Mouse (Mus musculus) embryo, embryonic 9.5 days (tissue): ENCODE data around the gene Scrn2.

Experiments
- DNase-seq: peaks from one replicate; pipeline ENCODE4 v3.0.0-alpha.2; 2017; ENCODE audit errors: extremely low spot score

Scrn2 gene

GRCm38 (mm10) chr11:97050216-97050943 lies 20.6 kb downstream of the Scrn2 start, which contains the start of gene Osbpl7:
Osbpl7 (plus strand) TSS chr11:97050628.
- peak; percentile 75 for DNase-seq

- DNase-seq, result peak; percentile 6
Observed at GRCm38 (mm10) chr11:97050944-97051586, 21.3 kb downstream of the Scrn2 start.

- DNase-seq, result no peak
Observed at GRCm38 (mm10) chr11:97052219-97052646, 22.5 kb downstream of the Scrn2 start.

- no peak for DNase-seq
Observed at GRCm38 (mm10) chr11:97063274-97063920, 33.7 kb downstream of the Scrn2 start.

GRCm38 (mm10) chr11:97063921-97064295 lies 34.2 kb downstream of the Scrn2 start:
- DNase-seq, result no peak

- DNase-seq, result no peak
Observed at GRCm38 (mm10) chr11:97065538-97066295, 36.0 kb downstream of the Scrn2 start.

GRCm38 (mm10) chr11:97066656-97067360 lies 37.1 kb downstream of the Scrn2 start:
- peak; percentile 12 for DNase-seq

- no peak for DNase-seq
Observed at GRCm38 (mm10) chr11:97069333-97069732, 39.6 kb downstream of the Scrn2 start.

- no peak for DNase-seq
Observed at GRCm38 (mm10) chr11:97069770-97070169, 40.0 kb downstream of the Scrn2 start.

GRCm38 (mm10) chr11:97071129-97071528 lies 41.4 kb downstream of the Scrn2 start:
- no peak for DNase-seq

GRCm38 (mm10) chr11:97072533-97072932 lies 42.8 kb downstream of the Scrn2 start:
- peak; percentile 72 for DNase-seq

GRCm38 (mm10) chr11:97074235-97074634 lies 44.5 kb downstream of the Scrn2 start:
- no peak for DNase-seq

GRCm38 (mm10) chr11:97078751-97079150 lies 49.0 kb downstream of the Scrn2 start:
- DNase-seq, result peak; percentile 43

- DNase-seq, result no peak
Observed at GRCm38 (mm10) chr11:97080291-97080690, 50.6 kb downstream of the Scrn2 start.

GRCm38 (mm10) chr11:97082977-97083376 lies 53.2 kb downstream of the Scrn2 start:
- DNase-seq, result peak; percentile 34
